Mouse (Mus musculus) midbrain, embryonic 10.5 days (tissue): Measurements from ENCODE around the gene Exoc3l2. TPM values are rescaled to one million over a fixed set of nuclear protein-coding genes. Genes with fewer than 3 reads are reported as not detected.

Experiments
- DNase-seq: peaks from one replicate; pipeline ENCODE4 v3.0.0-alpha.2; 2017; ENCODE audit warnings: low spot score
- H3K27ac ChIP-seq: fragments of 300-500 bp; sonication (generic); replicated peaks from 2 replicates; pipeline ENCODE4 v1.5.1; 2016; ENCODE audit warnings: mild to moderate bottlenecking
- H3K27me3 ChIP-seq: fragments of 300-500 bp; sonication (generic); 2 replicates; pipeline ENCODE4 v1.6.1; 2016; ENCODE audit warnings: low read depth, mild to moderate bottlenecking; ENCODE audit not compliant: poor library complexity, severe bottlenecking
- H3K36me3 ChIP-seq: fragments of 300-500 bp; sonication (generic); 2 replicates; pipeline ENCODE4 v1.6.1; 2016; ENCODE audit warnings: mild to moderate bottlenecking, moderate library complexity
- H3K4me1 ChIP-seq: fragments of 300-500 bp; sonication (generic); 2 replicates; pipeline ENCODE4 v1.6.1; 2016
- H3K4me3 ChIP-seq: fragments of 300-500 bp; sonication (generic); 2 replicates; pipeline ENCODE4 v1.5.1; 2016; ENCODE audit warnings: mild to moderate bottlenecking, moderate library complexity
- H3K9me3 ChIP-seq: fragments of 300-500 bp; sonication (generic); replicated peaks from 2 replicates; pipeline ENCODE4 v1.6.1; 2016; ENCODE audit warnings: mild to moderate bottlenecking
- WGBS: fragments of 180-500 bp; shearing (Covaris S2); methylation state at CpG from one replicate; pipeline ENCODE4 v1.1.7; 2016; 5-methylcytosine and 5-hydroxymethylcytosine counted together
- polyA plus RNA-seq: library from polyadenylated mRNA; unstranded; fragments of >200 nt; fragmentation: Nextera tagmentation; extraction: Ambion mirVana; gene quantifications from 2 replicates; pipeline ENCODE4 v1.2.1, GENCODE M21; 2016

The Exoc3l2 gene
- polyA plus RNA-seq = 0.75 and 0.81 TPM in 2 replicates

DNA sequence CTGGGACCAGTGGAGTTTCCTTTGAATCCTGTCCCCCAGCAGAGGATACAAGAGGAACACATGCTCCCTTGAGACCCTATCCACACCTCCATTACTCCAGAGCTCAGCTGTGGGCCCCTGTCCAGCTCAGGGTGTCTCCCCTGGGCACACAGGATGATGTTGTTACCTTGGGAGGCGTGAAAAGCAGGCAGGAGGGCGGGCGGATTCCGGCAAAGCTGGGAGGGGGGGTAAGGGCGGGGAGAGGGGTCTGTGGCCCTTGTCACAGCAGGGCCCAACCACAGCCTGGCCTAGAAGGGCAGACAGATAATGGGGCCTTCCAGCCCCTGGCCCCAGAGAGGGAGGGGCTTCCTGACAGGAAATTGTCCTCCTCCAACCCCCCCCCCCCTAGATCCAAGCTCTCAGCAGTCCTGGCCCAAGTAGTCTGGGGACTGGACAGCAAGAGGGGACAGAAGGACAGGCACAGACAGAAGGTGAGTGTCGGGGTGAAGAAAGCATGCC is at the start of gene Exoc3l2:
TSS of gene Exoc3l2 (plus strand) at position 448 of the 498 bp plus-strand sequence.
- no peak for DNase-seq
- 22% methylated on average over 6 of the region's 6 CpGs for WGBS
- Histone ChIP-seq H3K9me3 (no peaks in the 10 kb centered on the region), H3K4me1 (peaks cover 36% of the 10 kb centered on the region), H3K4me3 (peak within 1 kb of the TSS; percentile 9), H3K27ac (0 out of 2 replicates have a peak within 1 kb of the TSS, but pooled peaks have one; percentile 28), H3K36me3 (no peaks in the 10 kb centered on the region), H3K27me3 (peaks cover 52% of the 10 kb centered on the region)

DNA sequence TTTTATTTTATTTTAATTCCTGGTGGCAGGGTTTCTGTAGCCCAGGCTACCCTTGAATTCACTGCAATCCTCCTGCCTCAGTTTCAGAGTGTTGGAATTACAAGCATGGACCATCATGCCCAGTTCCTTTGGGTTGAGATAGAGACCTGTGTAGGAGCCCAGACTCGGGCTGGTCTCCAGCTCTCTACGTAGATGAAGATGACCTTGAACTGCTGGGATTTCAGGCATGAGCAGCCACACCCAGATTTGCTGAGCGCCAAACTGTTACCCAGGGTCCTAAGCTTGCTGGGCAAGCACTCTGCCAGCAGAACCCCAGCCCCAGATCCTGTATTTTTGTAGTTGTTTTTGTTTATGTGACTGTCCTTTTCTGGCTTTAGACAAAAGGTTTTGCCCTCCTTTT is 49.6 kb upstream of the Exoc3l2 start:
- H3K4me3 ChIP-seq = no peak overlapping the region
- DNase-seq = no peak
- H3K27ac ChIP-seq = no peak overlapping the region
- H3K27me3 ChIP-seq = peaks cover 26% of the 10 kb centered on the region
- WGBS = 81% methylated on average over 3 of the region's 3 CpGs
- no peaks in the 10 kb centered on the region for H3K4me1 ChIP-seq
- H3K36me3 ChIP-seq = no peaks in the 10 kb centered on the region
- peaks cover 8% of the 10 kb centered on the region for H3K9me3 ChIP-seq

GRCm38 (mm10) chr7:19416590-19416989 is 46.5 kb upstream of the Exoc3l2 start:
- WGBS = 86% methylated on average over 15 of the region's 15 CpGs
- H3K27ac ChIP-seq = no peak overlapping the region
- DNase-seq = no peak
- H3K9me3 ChIP-seq = peaks cover 8% of the 10 kb centered on the region
- H3K36me3 ChIP-seq = no peaks in the 10 kb centered on the region
- H3K27me3 ChIP-seq = peaks cover 56% of the 10 kb centered on the region
- no peak overlapping the region for H3K4me3 ChIP-seq
- peaks cover 6% of the 10 kb centered on the region for H3K4me1 ChIP-seq

GRCm38 (mm10) chr7:19420121-19420520 is 43.0 kb upstream of the Exoc3l2 start:
- Histone ChIP-seq H3K27me3 (peaks cover 75% of the 10 kb centered on the region), H3K27ac (no peak overlapping the region), H3K9me3 (peaks cover 4% of the 10 kb centered on the region), H3K36me3 (peaks cover 4% of the 10 kb centered on the region), H3K4me3 (no peak overlapping the region), H3K4me1 (peaks cover 7% of the 10 kb centered on the region)
- WGBS = 9% methylated on average over 28 of the region's 28 CpGs
- no peak for DNase-seq

- Histone ChIP-seq H3K27ac (no peak overlapping the region), H3K9me3 (peaks cover 4% of the 10 kb centered on the region), H3K4me3 (peak overlapping the region; percentile 44), H3K36me3 (peaks cover 13% of the 10 kb centered on the region), H3K27me3 (peaks cover 74% of the 10 kb centered on the region), H3K4me1 (peaks cover 7% of the 10 kb centered on the region)
- peak; percentile 88 for DNase-seq
- WGBS = 13% methylated on average over 43 of the region's 43 CpGs
These were observed 42.1 kb upstream of the Exoc3l2 start for GRCm38 (mm10) chr7:19420821-19421636.

- WGBS = 94% methylated on average over 3 of the region's 3 CpGs
- H3K27ac ChIP-seq = no peak overlapping the region
- peaks cover 7% of the 10 kb centered on the region for H3K4me1 ChIP-seq
- H3K27me3 ChIP-seq = peaks cover 54% of the 10 kb centered on the region
- peaks cover 34% of the 10 kb centered on the region for H3K36me3 ChIP-seq
- H3K9me3 ChIP-seq = peaks cover 1% of the 10 kb centered on the region
- H3K4me3 ChIP-seq = no peak overlapping the region
- DNase-seq = no peak
These were observed 40.0 kb upstream of the Exoc3l2 start for GRCm38 (mm10) chr7:19423083-19423482.

- Histone ChIP-seq H3K9me3 (no peaks in the 10 kb centered on the region), H3K36me3 (peaks cover 43% of the 10 kb centered on the region), H3K27me3 (peaks cover 45% of the 10 kb centered on the region), H3K4me3 (no peak overlapping the region), H3K4me1 (peaks cover 7% of the 10 kb centered on the region), H3K27ac (no peak overlapping the region)
- DNase-seq = no peak
- WGBS = 66% methylated on average over 4 of the region's 4 CpGs
These were observed 39.1 kb upstream of the Exoc3l2 start for GRCm38 (mm10) chr7:19424051-19424450.

DNA sequence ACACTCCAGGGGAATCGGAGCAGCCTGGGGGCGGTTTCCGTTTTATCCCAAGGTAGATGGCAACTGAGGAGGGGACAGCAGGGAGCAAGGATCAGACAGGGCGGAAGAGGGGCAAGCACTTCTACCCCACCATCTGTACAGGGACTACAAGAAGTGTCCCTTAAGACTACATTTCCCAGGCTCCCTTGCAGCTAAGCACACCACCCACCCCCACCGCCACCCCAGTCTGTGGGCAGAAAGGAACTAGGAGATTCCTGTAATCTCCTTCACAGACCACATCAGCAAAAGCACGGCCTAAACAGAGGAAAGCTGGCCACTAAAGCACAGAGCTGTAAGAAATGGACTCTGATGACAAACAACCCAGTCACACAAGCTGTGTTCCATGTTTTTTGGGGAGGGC is 36.8 kb upstream of the Exoc3l2 start:
- Histone ChIP-seq H3K9me3 (no peaks in the 10 kb centered on the region), H3K27me3 (peaks cover 22% of the 10 kb centered on the region), H3K27ac (no peak overlapping the region), H3K4me1 (peaks cover 3% of the 10 kb centered on the region; the same call in 1 of the 2 replicates), H3K4me3 (no peak overlapping the region), H3K36me3 (peaks cover 66% of the 10 kb centered on the region)
- DNase-seq = no peak
- WGBS = 75% methylated on average over 6 of the region's 6 CpGs

DNA sequence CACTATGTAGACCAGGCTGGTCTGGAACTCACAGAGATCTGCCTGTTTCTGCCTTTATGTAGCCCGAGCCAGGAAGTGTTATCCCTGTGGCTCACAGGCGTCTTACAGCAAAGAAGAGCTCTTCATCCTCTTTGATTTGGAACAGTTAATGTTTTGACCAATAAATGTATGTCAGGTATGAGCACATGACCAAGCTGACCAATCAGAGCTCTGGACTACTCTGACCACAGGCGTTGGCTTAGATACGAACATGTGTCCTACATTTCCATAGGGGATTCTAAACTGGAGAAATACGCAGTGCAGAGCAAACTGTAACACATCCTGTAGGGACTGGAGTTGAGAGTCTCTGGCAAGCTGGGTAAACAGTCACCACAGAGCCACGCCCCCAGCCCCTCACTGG is 36.2 kb upstream of the Exoc3l2 start:
- Histone ChIP-seq H3K4me3 (no peak overlapping the region), H3K4me1 (no peaks in the 10 kb centered on the region), H3K9me3 (no peaks in the 10 kb centered on the region), H3K36me3 (peaks cover 72% of the 10 kb centered on the region), H3K27me3 (peaks cover 16% of the 10 kb centered on the region), H3K27ac (no peak overlapping the region)
- WGBS = 89% methylated on average over 6 of the region's 6 CpGs
- DNase-seq = no peak

GRCm38 (mm10) chr7:19427999-19428650 is 35.0 kb upstream of the Exoc3l2 start:
- H3K9me3 ChIP-seq = no peaks in the 10 kb centered on the region; the same call in 1 of the 2 replicates
- H3K36me3 ChIP-seq = peaks cover 84% of the 10 kb centered on the region
- DNase-seq = no peak
- peaks cover 4% of the 10 kb centered on the region for H3K27me3 ChIP-seq
- H3K4me3 ChIP-seq = no peak overlapping the region
- no peak overlapping the region for H3K27ac ChIP-seq
- WGBS = 73% methylated on average over 15 of the region's 15 CpGs
- H3K4me1 ChIP-seq = no peaks in the 10 kb centered on the region

- Histone ChIP-seq H3K4me1 (no peaks in the 10 kb centered on the region), H3K27ac (no peak overlapping the region), H3K4me3 (no peak overlapping the region), H3K27me3 (no peaks in the 10 kb centered on the region), H3K36me3 (peaks cover 100% of the 10 kb centered on the region), H3K9me3 (no peaks in the 10 kb centered on the region; the same call in 1 of the 2 replicates)
- 72% methylated on average over 8 of the region's 8 CpGs for WGBS
- DNase-seq = no peak
These were observed 33.4 kb upstream of the Exoc3l2 start for GRCm38 (mm10) chr7:19429726-19430125.

DNA sequence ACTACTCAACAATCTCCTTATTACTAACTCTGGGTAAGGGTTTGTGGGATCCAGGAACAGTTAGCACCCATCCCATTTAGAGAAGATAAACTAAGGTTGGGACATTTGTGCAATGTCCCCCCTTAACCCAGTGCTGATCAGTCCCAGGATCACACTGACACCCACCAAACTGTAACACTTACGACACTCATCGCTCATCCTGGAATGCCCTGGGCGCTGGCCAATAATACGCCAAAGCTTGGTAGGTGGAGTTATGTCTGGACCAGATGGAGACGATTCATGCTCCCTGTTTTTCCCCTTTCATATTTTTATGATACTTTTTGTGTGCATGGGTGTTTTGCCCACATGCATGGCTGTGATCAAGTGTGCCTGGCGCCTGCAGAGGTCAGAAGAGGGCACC is 32.7 kb upstream of the Exoc3l2 start:
- Histone ChIP-seq H3K36me3 (peaks cover 100% of the 10 kb centered on the region), H3K27ac (no peak overlapping the region), H3K9me3 (no peaks in the 10 kb centered on the region; the same call in 1 of the 2 replicates), H3K4me1 (no peaks in the 10 kb centered on the region), H3K4me3 (no peak overlapping the region), H3K27me3 (no peaks in the 10 kb centered on the region)
- 94% methylated on average over 6 of the region's 6 CpGs for WGBS
- no peak for DNase-seq

DNA sequence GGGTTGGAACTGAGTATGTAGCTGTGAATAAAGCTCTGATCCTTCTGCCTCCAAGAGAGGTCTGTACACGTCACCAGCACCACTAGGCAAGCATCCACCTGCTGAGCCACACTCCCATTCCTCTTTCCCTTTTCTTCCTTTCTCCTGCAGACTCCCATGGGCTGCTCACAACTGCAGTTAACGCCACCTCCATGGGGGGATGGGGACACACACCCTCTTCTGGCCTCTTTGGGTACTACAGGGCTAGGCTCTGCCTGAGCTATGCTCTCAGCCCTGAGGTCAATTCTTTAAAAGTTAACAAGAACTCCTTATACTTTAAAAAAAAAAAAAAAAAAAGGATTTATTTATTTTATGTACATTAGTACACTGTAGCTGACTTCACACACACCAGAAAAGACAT is 30.7 kb upstream of the Exoc3l2 start:
- Histone ChIP-seq H3K27ac (no peak overlapping the region), H3K36me3 (peaks cover 100% of the 10 kb centered on the region), H3K4me3 (no peak overlapping the region), H3K27me3 (no peaks in the 10 kb centered on the region), H3K9me3 (no peaks in the 10 kb centered on the region; the same call in 1 of the 2 replicates), H3K4me1 (no peaks in the 10 kb centered on the region)
- WGBS = 83% methylated on average over 2 of the region's 2 CpGs
- no peak for DNase-seq
